Mouse (Mus musculus) G1E-ER4 (cell line): ENCODE data around the gene Ccer1. TPM values are rescaled to one million over a fixed set of nuclear protein-coding genes. Genes with fewer than 3 reads are reported as not detected.
"Not testable (repeated sequence)": the region's sequence is repeated elsewhere in the genome, so short reads cannot be mapped to it uniquely, and the experiment has no call there.

Experiments used
- GATA1 ChIP-seq: IDR thresholded peaks from one replicate; pipeline ENCODE4 v1.8.0; 2012; ENCODE audit warnings: low read length, inconsistent platforms
- polyA plus RNA-seq: library from polyadenylated mRNA; stranded (reverse); fragments of >175 nt; gene quantifications from 2 replicates; pipeline ENCODE4 v1.2.3, GENCODE M21; 2012

Ccer1 gene
- polyA plus RNA-seq, 1 experiment, result not detected

GRCm38 (mm10) chr10:97718021-97718420 lies 25.2 kb downstream of the Ccer1 start:
- no peak for TF ChIP-seq GATA1

- TF ChIP-seq GATA1, result no peak
These were observed 27.8 kb downstream of the Ccer1 start for GRCm38 (mm10) chr10:97720625-97721024.

- TF ChIP-seq GATA1, result no peak
These were observed 29.9 kb downstream of the Ccer1 start for GRCm38 (mm10) chr10:97722709-97723108.

GRCm38 (mm10) chr10:97725929-97726328 lies 33.1 kb downstream of the Ccer1 start:
- TF ChIP-seq GATA1, result no peak

- not testable (repeated sequence) for TF ChIP-seq GATA1
These were observed 33.8 kb downstream of the Ccer1 start, which contains the start of gene C030005K15Rik for GRCm38 (mm10) chr10:97726655-97727054. Gene C030005K15Rik (minus strand): TSS chr10:97726755.

Other genes starting within 250 kb of the Ccer1 start
- not detected in 2 replicates for gene Dcn, start 213.4 kb upstream of the Ccer1 start, polyA plus RNA-seq
- gene Lum, start 127.9 kb upstream of the Ccer1 start, polyA plus RNA-seq, result not detected in 2 replicates
- not detected in 2 replicates for gene Kera, start 86.2 kb upstream of the Ccer1 start, polyA plus RNA-seq
- not detected in 2 replicates for gene Epyc, start 49.0 kb upstream of the Ccer1 start, polyA plus RNA-seq
- not detected in 2 replicates for gene C030005K15Rik, start 33.7 kb downstream of the Ccer1 start, polyA plus RNA-seq